Mouse (Mus musculus): ENCODE results near the gene Saysd1.

DNA sequence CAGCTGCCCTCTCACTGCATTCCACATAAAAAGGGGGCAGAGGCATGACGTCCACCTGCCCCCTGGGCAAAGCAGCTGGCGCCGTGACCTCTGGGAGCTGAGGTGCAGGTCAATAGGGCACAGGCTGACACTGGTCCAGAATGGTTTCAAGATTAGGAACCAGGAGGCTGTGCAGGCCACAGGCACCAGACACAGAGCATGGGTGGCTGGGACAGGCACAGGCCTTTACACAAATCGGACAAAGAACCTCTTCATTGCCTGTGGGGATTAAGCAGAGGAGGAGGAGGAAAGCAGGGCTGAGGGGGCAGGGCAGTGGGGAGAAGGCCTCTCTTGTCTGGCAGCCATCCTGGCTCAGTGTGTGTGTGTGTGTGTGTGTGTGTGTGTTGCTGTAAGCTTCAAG, 5.8 kb upstream of the Saysd1 start:
- TF ChIP-seq TAL1 (IDR thresholded peaks at IDR 0.05; ENCODE audit: low read length), result no peak
- TF ChIP-seq BHLHE40 (IDR thresholded peaks at IDR 0.05; ENCODE audit: borderline replicate concordance, low read depth, low read length), result no peak
- TF ChIP-seq KAT2A (conservative IDR thresholded peaks at IDR 0.05; ENCODE audit: low read depth, low read length), result no peak
- no peak for TF ChIP-seq GABPA (IDR thresholded peaks at IDR 0.05; ENCODE audit: low read depth, low read length)
- TF ChIP-seq MAFK (IDR thresholded peaks at IDR 0.05; ENCODE audit: borderline replicate concordance, low read depth, low read length), result no peak
- no peak for TF ChIP-seq ZNF384 (IDR thresholded peaks at IDR 0.05; ENCODE audit: low read depth, low read length)
- no peak for TF ChIP-seq CHD2 (IDR thresholded peaks at IDR 0.05; ENCODE audit: low read length)
- no peak for TF ChIP-seq POLR2A (IDR thresholded peaks at IDR 0.05; ENCODE audit: control insufficient read depth in 1 of 2, insufficient read depth in 1 of 2, low read depth in 1 of 2, low read length in 2 of 2, poor library complexity in 1 of 2)
- no peak for TF ChIP-seq CTCF (IDR thresholded peaks at IDR 0.05 in 2 of 3, conservative IDR thresholded peaks at IDR 0.05 in 1 of 3; ENCODE audit: control insufficient read depth in 1 of 3, insufficient read depth in 1 of 3, low read depth in 2 of 3, low read length in 3 of 3, poor library complexity in 1 of 3, severe bottlenecking in 1 of 3)
- no peak for TF ChIP-seq E2F4 (IDR thresholded peaks at IDR 0.05; ENCODE audit: borderline replicate concordance, low read depth, low read length)

Measured in MEL (cell line).